Mouse (Mus musculus) liver, postnatal 0 days (tissue): ENCODE results near the gene Snx8.

Experiments used
- CTCF ChIP-seq: sonication (generic); IDR thresholded peaks from 2 replicates; pipeline ENCODE4 v1.5.1; 2016; ENCODE audit warnings: antibody characterized with exemption, low read depth
- EP300 ChIP-seq: IDR thresholded peaks from 2 replicates; pipeline ENCODE4 v1.6.1; 2016; ENCODE audit warnings: antibody characterized with exemption, low read depth, mild to moderate bottlenecking

- TF ChIP-seq EP300 (no peak), CTCF (no peak)
Observed at GRCm38 (mm10) chr5:140391435-140391834, 2.4 kb upstream of the Snx8 start.
